Mouse (Mus musculus): ENCODE data around the gene Poln.

The Poln gene

GRCm38 (mm10) chr5:34168950-34169891, at the start of gene Poln, which contains the start of gene Haus3:
TSS of gene Poln (minus strand) at chr5:34169448.
TSS of gene Haus3 (minus strand) at chr5:34169527.
- DNase-seq, result peak; percentile 99 to 100

GRCm38 (mm10) chr5:34218672-34219071, 49.4 kb upstream of the Poln start:
- DNase-seq, result no peak

- no peak for DNase-seq
Observed at GRCm38 (mm10) chr5:34217756-34218155, 48.5 kb upstream of the Poln start.

GRCm38 (mm10) chr5:34216025-34216424, 46.8 kb upstream of the Poln start:
- no peak for DNase-seq

GRCm38 (mm10) chr5:34213659-34214058, 44.4 kb upstream of the Poln start:
- peak; percentile 22 to 30 for DNase-seq

GRCm38 (mm10) chr5:34210279-34210678, 41.0 kb upstream of the Poln start:
- DNase-seq, result peak; percentile 81 to 85

GRCm38 (mm10) chr5:34207503-34207902, 38.3 kb upstream of the Poln start:
- DNase-seq, result no peak

GRCm38 (mm10) chr5:34205788-34206187, 36.5 kb upstream of the Poln start:
- no peak for DNase-seq

- DNase-seq, result no peak
Observed at GRCm38 (mm10) chr5:34204911-34205310, 35.7 kb upstream of the Poln start.

GRCm38 (mm10) chr5:34202006-34202405, 32.8 kb upstream of the Poln start:
- no peak for DNase-seq

- DNase-seq, result peak; percentile 27 to 57
Observed at GRCm38 (mm10) chr5:34201396-34201795, 32.1 kb upstream of the Poln start.

GRCm38 (mm10) chr5:34198615-34199014, 29.4 kb upstream of the Poln start:
- no peak for DNase-seq

- no peak for DNase-seq
Observed at GRCm38 (mm10) chr5:34197243-34197642, 28.0 kb upstream of the Poln start.

GRCm38 (mm10) chr5:34196423-34196822, 27.2 kb upstream of the Poln start:
- no peak for DNase-seq

- no peak for DNase-seq
Observed at GRCm38 (mm10) chr5:34195786-34196185, 26.5 kb upstream of the Poln start.

GRCm38 (mm10) chr5:34194975-34195662, 25.9 kb upstream of the Poln start:
- DNase-seq, result no peak

- no peak for DNase-seq
Observed at GRCm38 (mm10) chr5:34194426-34194825, 25.2 kb upstream of the Poln start.

GRCm38 (mm10) chr5:34191843-34192242, 22.6 kb upstream of the Poln start:
- peak; percentile 61 to 68 for DNase-seq

GRCm38 (mm10) chr5:34191021-34191420, 21.8 kb upstream of the Poln start:
- DNase-seq, result peak; percentile 43 to 63

- DNase-seq, result no peak
Observed at GRCm38 (mm10) chr5:34189521-34189920, 20.3 kb upstream of the Poln start.

GRCm38 (mm10) chr5:34188856-34189255, 19.6 kb upstream of the Poln start:
- DNase-seq, result no peak

- peak; percentile 98 to 99 for DNase-seq
Observed at GRCm38 (mm10) chr5:34187601-34188316, 18.5 kb upstream of the Poln start, which contains the start of gene Mxd4. TSS of gene Mxd4 (minus strand) at chr5:34187720.

- DNase-seq, result peak; percentile 72 to 82
Observed at GRCm38 (mm10) chr5:34186961-34187391, 17.7 kb upstream of the Poln start.
